Mouse (Mus musculus): ENCODE data around the gene Olfr506. TPM values are rescaled to one million over a fixed set of nuclear protein-coding genes. Genes with fewer than 3 reads are reported as not detected.

Olfr506 gene
- not detected in 2 replicates for total RNA-seq (2023)

GRCm38 (mm10) chr7:108610487-108610886 lies at the start of gene Olfr506:
Olfr506 (plus strand) TSS chr7:108610787.

DNA sequence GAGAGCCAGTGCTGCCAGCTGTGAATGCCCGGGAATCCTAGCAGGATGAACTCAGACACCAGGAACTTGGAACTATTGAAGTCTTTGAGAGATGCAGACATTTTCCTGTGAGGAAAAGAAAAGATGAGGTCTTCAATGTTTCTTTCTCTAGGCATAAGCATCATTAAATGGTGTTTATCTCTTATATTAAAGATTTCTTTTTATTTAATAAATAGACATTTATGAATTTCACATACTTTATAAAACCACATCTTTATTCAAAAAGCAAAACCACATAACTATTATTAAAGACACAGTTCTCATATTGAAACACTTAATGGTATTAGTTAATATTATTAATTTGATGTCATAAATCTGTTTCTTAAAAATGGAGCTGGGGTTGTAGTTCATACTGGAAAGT lies 44.9 kb upstream of the Olfr506 start, which contains the start of gene Olfr504:
Olfr504 (minus strand) TSS at position 101 of the 400 bp plus-strand sequence.

DNA sequence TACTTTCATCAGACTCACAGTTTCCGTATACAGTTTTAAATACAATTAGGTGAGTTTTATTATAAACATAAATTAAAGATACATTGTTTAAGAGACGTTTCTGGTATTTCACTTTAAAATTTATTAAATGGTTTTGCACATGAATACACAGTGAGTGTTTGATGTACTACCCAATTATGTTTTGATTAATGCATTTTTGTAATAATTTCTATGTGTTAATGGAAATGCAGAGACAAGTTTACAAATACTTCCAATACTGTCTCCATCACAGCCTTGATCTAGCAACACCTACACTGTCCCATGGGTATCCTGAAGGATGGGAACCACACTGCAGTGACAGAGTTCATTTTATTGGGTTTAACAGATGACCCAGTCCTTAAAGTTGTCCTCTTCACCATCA lies 10.9 kb downstream of the Olfr506 start, which contains the start of gene Olfr507:
Olfr507 (plus strand) TSS at position 301 of the 400 bp plus-strand sequence.

GRCm38 (mm10) chr7:108629694-108630093 lies 19.1 kb downstream of the Olfr506 start, which contains the start of gene Olfr508:
Olfr508 (plus strand) TSS chr7:108629994.

DNA sequence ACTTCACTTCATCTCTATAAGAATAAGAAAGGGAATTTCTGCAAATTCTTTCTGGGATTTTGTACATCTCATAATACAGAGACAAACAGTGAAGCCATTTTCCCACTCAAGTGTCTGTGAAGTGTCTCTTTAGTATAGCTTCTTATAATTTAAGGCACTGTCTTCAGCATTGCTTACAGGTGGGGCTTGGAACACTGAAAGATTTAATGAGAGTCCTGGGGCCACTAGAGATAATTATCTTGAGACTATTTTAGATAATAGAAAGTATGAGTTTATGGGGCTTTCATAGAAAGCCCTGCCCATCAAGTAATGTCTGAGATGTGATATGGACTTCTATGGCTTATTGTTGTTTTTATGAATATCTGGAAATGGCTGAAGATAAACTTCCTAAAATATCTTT lies 41.2 kb downstream of the Olfr506 start, which contains the start of gene Olfr509:
Olfr509 (minus strand) TSS at position 101 of the 400 bp plus-strand sequence.

Other genes starting within 250 kb of the Olfr506 start
- not detected in 2 replicates for gene Olfr494, start 245.5 kb upstream of the Olfr506 start, total RNA-seq (2023)
- gene Olfr495, start 217.6 kb upstream of the Olfr506 start, total RNA-seq (2023), result not detected in 2 replicates
- gene Olfr497, start 190.4 kb upstream of the Olfr506 start, total RNA-seq (2023), result not detected in 2 replicates
- not detected in 2 replicates for gene Olfr498, start 145.5 kb upstream of the Olfr506 start, total RNA-seq (2023)
- gene Olfr502, start 85.7 kb upstream of the Olfr506 start, total RNA-seq (2023), result not detected in 2 replicates
- not detected in 2 replicates for gene Olfr503, start 66.3 kb upstream of the Olfr506 start, total RNA-seq (2023)
- gene Olfr504, start 45.0 kb upstream of the Olfr506 start, total RNA-seq (2023), result not detected in 2 replicates
- not detected in 2 replicates for gene Olfr507, start 11.0 kb downstream of the Olfr506 start, total RNA-seq (2023)
- gene Olfr508, start 19.2 kb downstream of the Olfr506 start, total RNA-seq (2023), result not detected in 2 replicates
- gene Olfr509, start 41.1 kb downstream of the Olfr506 start, total RNA-seq (2023), result not detected in 2 replicates
- not detected in 2 replicates for gene Olfr510, start 55.6 kb downstream of the Olfr506 start, total RNA-seq (2023)
- not detected in 2 replicates for gene Olfr512, start 102.5 kb downstream of the Olfr506 start, total RNA-seq (2023)
- not detected in 2 replicates for gene Olfr513, start 140.2 kb downstream of the Olfr506 start, total RNA-seq (2023)
- not detected in 2 replicates for gene Olfr514, start 215.2 kb downstream of the Olfr506 start, total RNA-seq (2023)
- not detected in 2 replicates for gene Olfr516, start 239.7 kb downstream of the Olfr506 start, total RNA-seq (2023)

Data from neutrophil, adult 65 days (primary cell).